Mouse (Mus musculus) olfactory bulb, adult 2 months (tissue): ENCODE results near the gene Spata45. TPM values are rescaled to one million over a fixed set of nuclear protein-coding genes. Genes with fewer than 3 reads are reported as not detected.

Experiments
- H3K27ac ChIP-seq: fragments of 200-500 bp; 2 replicates; pipeline ENCODE4 v1.5.1; 2012; ENCODE audit warnings: low read depth, low read length; ENCODE audit not compliant: insufficient read depth
- H3K4me1 ChIP-seq: fragments of 200-500 bp; 2 replicates; pipeline ENCODE4 v1.6.1; 2012; ENCODE audit warnings: low read length; ENCODE audit not compliant: control insufficient read depth, insufficient read depth
- H3K4me3 ChIP-seq: fragments of 200-500 bp; 2 replicates; pipeline ENCODE4 v1.5.1; 2012; ENCODE audit warnings: mild to moderate bottlenecking, low read depth, low read length, moderate library complexity; ENCODE audit not compliant: insufficient read depth
- CTCF ChIP-seq: fragments of 200-500 bp; IDR thresholded peaks from 2 replicates; pipeline ENCODE4 v1.5.1; 2012; ENCODE audit warnings: low read depth, mild to moderate bottlenecking, low read length, moderate library complexity; ENCODE audit not compliant: insufficient read depth
- POLR2A ChIP-seq: fragments of 200-500 bp; IDR thresholded peaks from 2 replicates; pipeline ENCODE4 v1.6.1; 2012; ENCODE audit warnings: mild to moderate bottlenecking, low read depth, low read length, moderate library complexity; ENCODE audit not compliant: insufficient read depth
- WGBS: fragments of 180-500 bp; shearing (Covaris S2); methylation state at CpG from one replicate; pipeline ENCODE4 v1.1.7; 2018; 5-methylcytosine and 5-hydroxymethylcytosine counted together
- polyA plus RNA-seq: library from polyadenylated mRNA; stranded (reverse); fragments of >200 nt; gene quantifications from 2 replicates; pipeline ENCODE4 v1.2.4, GENCODE M21; 2012; ENCODE audit warnings: low replicate concordance; ENCODE audit not compliant: missing spikeins, insufficient read depth, insufficient read length

Spata45 gene
- polyA plus RNA-seq, 1 experiment, result not detected

DNA sequence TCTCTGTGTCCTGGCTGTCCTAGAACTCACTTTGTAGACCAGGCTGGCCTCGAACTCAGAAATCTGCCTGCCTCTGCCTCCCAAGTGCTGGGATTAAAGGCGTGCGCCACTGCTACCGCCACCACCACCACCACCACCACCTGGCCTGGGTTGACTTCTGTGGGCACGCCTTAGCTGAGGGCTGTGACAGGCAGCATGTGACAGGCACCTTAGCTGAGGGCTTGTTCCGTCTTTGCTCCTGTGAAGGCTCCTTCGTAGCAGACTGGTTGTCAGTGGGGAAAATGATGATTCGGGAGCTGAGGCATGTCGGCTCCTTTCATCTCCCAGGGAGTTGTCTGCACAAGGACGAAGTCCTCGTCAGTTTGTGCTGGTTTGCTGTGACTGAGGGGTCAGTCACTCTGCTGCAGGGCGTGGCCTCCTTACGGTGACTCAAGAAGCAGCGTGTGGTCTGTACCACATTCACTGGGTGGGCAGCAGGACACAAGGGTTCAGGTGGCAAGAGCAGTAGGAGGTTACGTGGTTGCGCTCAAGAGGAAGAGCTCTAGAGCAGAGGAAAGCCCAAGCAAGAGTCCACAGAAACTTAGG lies 36.0 kb downstream of the Spata45 start:
- 93% methylated on average over 16 of the region's 16 CpGs for WGBS

DNA sequence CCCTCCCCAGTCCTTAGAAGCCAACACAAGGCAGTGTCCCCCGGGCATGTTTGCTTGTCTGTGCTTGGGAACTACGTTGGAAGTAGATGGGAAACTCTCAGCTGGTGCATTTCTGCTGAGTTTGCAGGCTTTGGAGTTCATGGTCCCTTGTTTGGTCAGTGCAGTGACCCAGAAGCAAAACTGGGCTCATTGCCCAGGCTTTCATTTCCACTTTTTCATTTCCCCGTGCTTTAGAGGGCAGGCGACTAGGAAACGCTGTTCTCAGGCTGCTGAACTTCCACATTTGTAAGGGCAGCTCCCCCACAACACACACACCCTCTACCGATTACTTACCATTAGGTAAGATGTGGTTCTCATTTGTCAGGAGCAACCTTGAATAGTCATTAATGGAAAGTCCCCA lies 36.6 kb downstream of the Spata45 start:
- TF ChIP-seq CTCF (no peak), POLR2A (no peak)
- WGBS, result 45% methylated on average over 6 of the region's 6 CpGs
- Histone ChIP-seq H3K4me3 (no peak overlapping the region), H3K27ac (no peak overlapping the region), H3K4me1 (no peaks in the 10 kb centered on the region)

More for the DNA sequence above, 36.0 kb downstream of the Spata45 start:
- TF ChIP-seq POLR2A, result no peak
- no peak for TF ChIP-seq CTCF
- Histone ChIP-seq H3K27ac (no peak overlapping the region), H3K4me1 (no peaks in the 10 kb centered on the region), H3K4me3 (no peak overlapping the region)

DNA sequence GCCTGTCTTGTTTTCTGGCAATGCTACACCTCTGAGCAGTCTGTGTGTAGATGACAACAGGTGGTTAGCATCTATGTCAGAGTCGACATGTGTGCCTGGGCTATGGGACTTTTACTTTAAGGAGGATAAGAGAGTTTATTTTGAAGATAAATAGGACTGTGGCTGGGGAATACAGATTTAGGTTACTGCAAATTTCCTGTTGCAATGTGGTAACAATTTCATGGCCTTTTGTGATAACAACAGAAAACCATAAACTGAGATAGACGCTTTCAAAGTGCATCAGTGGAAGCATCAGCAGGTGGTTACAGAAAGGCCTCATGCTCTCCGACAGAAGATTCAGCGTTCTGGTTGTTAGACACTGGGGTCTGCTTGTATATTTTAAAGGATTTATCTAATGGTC lies 37.0 kb downstream of the Spata45 start:
- no peak for TF ChIP-seq POLR2A
- no peak for TF ChIP-seq CTCF
- no peaks in the 10 kb centered on the region for H3K4me1 ChIP-seq
- H3K27ac ChIP-seq, result no peak overlapping the region
- WGBS, result 93% methylated on average over 4 of the region's 4 CpGs
- no peak overlapping the region for H3K4me3 ChIP-seq

DNA sequence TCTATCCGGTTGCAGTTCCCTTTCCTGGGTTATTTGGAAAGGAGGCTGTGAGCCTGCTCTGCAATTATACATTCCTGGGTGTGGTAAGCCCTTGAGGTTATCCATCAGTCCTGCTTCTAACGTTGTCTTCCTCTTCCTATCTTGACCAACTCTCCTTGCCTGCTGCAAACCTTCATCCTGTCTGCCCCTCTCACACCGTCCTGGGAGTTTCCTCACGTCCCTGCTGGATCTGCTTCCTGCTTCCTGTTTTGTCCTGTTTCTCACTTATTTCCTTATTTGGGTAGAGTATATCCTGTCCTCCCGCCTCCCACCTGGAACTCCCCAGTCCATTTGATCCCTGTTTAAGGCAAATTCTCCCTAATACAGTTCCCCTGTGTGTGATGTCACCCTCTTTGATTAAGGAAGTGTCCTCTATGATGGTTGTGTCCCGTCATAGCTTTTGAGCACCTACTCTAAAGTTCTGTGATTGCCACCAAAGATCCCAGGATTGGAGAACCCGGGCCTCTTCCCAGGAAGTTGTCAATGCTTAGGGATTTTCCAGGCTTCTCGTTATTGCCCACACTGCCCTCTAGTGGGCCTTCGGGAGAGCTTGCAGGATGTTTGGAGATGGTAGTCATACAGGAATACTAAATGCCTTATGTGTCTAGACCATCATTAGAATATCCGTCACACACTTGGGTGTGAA lies 38.9 kb downstream of the Spata45 start:
- 59% methylated on average over 10 of the region's 10 CpGs for WGBS
- H3K4me1 ChIP-seq, result no peaks in the 10 kb centered on the region
- H3K4me3 ChIP-seq, result no peak overlapping the region
- no peak for TF ChIP-seq POLR2A
- TF ChIP-seq CTCF, result 0 out of 2 replicates have a peak, but pooled peaks have one; percentile 27
- no peak overlapping the region for H3K27ac ChIP-seq

DNA sequence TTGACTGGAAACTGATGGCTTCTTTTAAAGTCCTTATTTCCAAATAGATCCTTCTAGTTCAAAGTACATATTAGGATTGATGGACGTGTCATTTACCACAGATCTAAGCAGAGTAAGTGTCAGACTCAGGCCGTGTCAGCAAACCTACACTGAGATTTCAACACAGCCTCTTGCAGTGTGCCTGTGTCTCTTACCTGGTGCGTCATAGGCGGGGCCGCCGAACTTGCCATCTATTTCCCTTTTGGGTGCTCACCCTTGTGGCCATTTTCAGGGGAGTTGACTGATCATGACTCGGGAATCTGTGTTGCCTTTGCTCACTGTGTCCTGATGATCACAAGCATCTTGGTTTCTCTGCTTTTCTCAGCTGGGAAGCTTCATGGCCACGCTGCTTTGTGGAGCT lies 46.8 kb downstream of the Spata45 start:
- WGBS, result 89% methylated on average over 8 of the region's 8 CpGs
- TF ChIP-seq CTCF (no peak), POLR2A (no peak)
- no peaks in the 10 kb centered on the region for H3K4me1 ChIP-seq
- H3K4me3 ChIP-seq, result no peak overlapping the region
- no peak overlapping the region for H3K27ac ChIP-seq

DNA sequence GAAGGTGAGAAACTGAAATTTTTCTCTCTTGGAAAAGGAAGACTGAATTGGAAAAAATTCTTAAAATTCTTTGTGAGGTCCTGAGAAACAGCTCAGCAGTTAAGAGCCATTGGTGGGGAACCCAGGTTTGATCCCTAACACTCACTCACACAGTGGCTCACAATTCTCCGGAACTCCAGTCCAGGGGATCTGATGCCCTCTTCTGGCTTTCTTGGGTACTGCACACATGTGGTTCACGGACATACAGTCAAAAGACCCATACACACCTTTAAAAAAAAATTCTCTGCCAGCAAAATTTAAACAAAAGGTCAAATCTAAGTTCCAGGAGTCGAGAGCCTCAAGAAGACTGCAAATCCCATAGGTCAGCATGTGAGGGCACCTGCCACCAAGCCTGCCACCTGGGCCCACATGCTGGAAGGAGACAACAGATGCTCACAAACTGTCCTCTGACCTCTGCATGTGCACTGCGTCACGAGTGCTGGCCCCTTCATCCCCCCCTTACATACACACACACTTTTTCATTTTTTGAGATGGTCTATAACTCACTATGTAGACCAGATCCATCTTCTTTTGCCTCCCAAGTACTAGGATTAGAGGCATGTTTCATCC lies 48.6 kb downstream of the Spata45 start:
- 74% methylated on average over 5 of the region's 5 CpGs for WGBS
- Histone ChIP-seq H3K4me3 (no peak overlapping the region), H3K27ac (no peak overlapping the region), H3K4me1 (no peaks in the 10 kb centered on the region)
- TF ChIP-seq CTCF, result no peak
- TF ChIP-seq POLR2A, result no peak

DNA sequence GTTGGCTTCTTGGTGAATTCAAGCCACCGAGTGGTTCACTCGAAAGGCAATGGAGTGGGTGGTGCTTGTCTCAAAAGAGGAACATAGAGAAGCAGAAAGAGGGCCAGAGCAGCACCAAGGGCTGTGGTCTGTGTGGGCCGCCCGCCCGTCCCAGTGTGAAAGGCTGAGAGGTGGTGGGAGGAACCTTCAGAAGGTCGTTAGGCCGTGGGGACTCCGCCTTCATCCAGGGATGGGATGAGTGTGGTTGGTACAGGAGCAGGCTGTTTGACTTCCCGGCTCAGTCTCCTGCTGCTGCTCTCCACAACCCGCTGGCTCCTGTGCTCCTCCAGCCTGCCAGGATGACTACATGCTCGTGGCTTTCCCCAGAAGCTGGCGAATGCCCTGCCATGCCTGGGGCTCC lies 49.2 kb downstream of the Spata45 start:
- H3K4me1 ChIP-seq, result no peaks in the 10 kb centered on the region
- no peak overlapping the region for H3K4me3 ChIP-seq
- 70% methylated on average over 12 of the region's 12 CpGs for WGBS
- no peak for TF ChIP-seq POLR2A
- TF ChIP-seq CTCF, result no peak
- H3K27ac ChIP-seq, result no peak overlapping the region

DNA sequence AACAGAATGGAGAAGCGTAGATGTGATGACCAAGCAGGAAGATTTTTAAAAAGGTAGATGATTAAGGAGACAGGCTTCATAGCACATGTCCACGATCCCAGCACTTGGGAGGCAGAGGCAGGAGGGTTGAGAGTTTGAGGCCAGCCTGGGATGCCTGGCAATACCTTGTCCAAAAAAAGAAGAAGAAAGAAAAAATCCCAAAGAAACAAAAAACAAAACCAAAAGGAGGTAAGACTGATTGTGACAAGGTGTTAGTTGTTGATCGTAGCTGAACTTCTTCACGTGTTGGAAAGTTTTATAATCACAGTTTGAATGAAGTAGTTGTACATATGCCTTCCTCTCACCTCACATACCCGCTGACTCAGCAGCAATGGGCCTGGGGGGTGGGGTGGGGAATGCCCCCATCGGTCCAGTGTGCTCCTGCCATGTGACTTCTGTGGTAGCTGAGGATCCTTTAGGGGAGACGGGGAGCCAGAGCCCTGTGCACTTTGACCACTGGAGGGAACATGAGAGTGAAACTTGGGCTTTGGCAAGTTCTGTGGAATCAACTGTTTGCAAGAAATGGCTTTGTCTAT lies 50.0 kb downstream of the Spata45 start:
- no peaks in the 10 kb centered on the region for H3K4me1 ChIP-seq
- WGBS, result 89% methylated on average over 7 of the region's 7 CpGs
- H3K27ac ChIP-seq, result no peak overlapping the region
- H3K4me3 ChIP-seq, result no peak overlapping the region
- TF ChIP-seq CTCF (no peak), POLR2A (no peak)

DNA sequence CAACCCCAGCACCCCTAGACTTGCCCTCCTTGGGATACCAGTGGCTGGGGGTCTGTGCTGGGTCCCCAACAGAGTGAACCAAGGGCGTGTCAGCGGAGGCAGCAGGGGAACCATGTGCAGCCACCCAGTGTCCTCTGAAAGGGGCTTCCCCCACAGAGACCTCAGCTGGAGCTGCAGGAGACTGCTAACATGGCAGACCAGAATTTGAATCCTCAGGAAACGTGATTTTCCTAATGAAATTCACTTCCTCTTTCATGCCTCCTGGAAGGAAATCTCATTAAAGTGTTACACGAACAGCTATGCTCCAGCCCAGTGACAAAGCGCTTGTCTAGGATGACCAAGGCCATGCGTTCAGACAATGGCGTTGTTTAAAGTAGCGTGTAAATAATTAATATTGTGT lies 50.5 kb downstream of the Spata45 start:
- no peak overlapping the region for H3K4me3 ChIP-seq
- WGBS, result 82% methylated on average over 8 of the region's 8 CpGs
- no peak overlapping the region for H3K27ac ChIP-seq
- H3K4me1 ChIP-seq, result no peaks in the 10 kb centered on the region
- TF ChIP-seq POLR2A (no peak), CTCF (no peak)
